Mouse (Mus musculus) forebrain, postnatal 0 days (tissue): Measurements from ENCODE around the gene Stk11ip. TPM values are rescaled to one million over a fixed set of nuclear protein-coding genes. Genes with fewer than 3 reads are reported as not detected.

Experiments
- ATAC-seq: fragments of 200-750 bp; cut with Nextera tagmentation; 2 replicates; pipeline ENCODE4 v1.8.0; 2017; ENCODE audit warnings: mild to moderate bottlenecking, moderate library complexity
- DNase-seq: peaks from one replicate; pipeline ENCODE4 v3.0.0-alpha.2; 2015
- H3K27ac ChIP-seq: fragments of 300-500 bp; sonication (generic); 2 replicates; pipeline ENCODE4 v1.5.1; 2014; ENCODE audit warnings: low read depth, mild to moderate bottlenecking, antibody characterized with exemption, low read length, moderate library complexity, mixed read lengths
- H3K27me3 ChIP-seq: fragments of 300-500 bp; sonication (generic); 2 replicates; pipeline ENCODE4 v1.6.1; 2014; ENCODE audit warnings: mild to moderate bottlenecking, low read length, mixed read lengths; ENCODE audit not compliant: insufficient read depth
- H3K36me3 ChIP-seq: fragments of 300-500 bp; sonication (generic); 2 replicates; pipeline ENCODE4 v1.6.1; 2014; ENCODE audit warnings: mild to moderate bottlenecking, moderate library complexity; ENCODE audit not compliant: insufficient read depth
- H3K4me1 ChIP-seq: fragments of 300-500 bp; sonication (generic); 2 replicates; pipeline ENCODE4 v1.6.1; 2014; ENCODE audit warnings: antibody characterized with exemption; ENCODE audit not compliant: insufficient read depth
- H3K4me2 ChIP-seq: fragments of 300-500 bp; sonication (generic); 2 replicates; pipeline ENCODE4 v1.6.1; 2014; ENCODE audit warnings: low read depth, mild to moderate bottlenecking, moderate library complexity
- H3K4me3 ChIP-seq: fragments of 300-500 bp; sonication (generic); 2 replicates; pipeline ENCODE4 v1.5.1; 2014; ENCODE audit warnings: low read depth, low read length, mixed read lengths
- H3K9ac ChIP-seq: fragments of 300-500 bp; sonication (generic); 2 replicates; pipeline ENCODE4 v1.6.1; 2014; ENCODE audit warnings: mild to moderate bottlenecking
- H3K9me3 ChIP-seq: fragments of 300-500 bp; sonication (generic); 2 replicates; pipeline ENCODE4 v1.6.1; 2016; ENCODE audit warnings: low read length
- CTCF ChIP-seq: sonication (generic); IDR thresholded peaks from 2 replicates; pipeline ENCODE4 v1.5.1; 2016; ENCODE audit warnings: antibody characterized with exemption, control low read depth, low read depth
- WGBS: fragments of 180-500 bp; shearing (Covaris S2); extraction: QIAGEN DNeasy Blood & Tissue Kit; methylation state at CpG from one replicate; pipeline ENCODE4 v1.1.7; 2014; 5-methylcytosine and 5-hydroxymethylcytosine counted together
- polyA plus RNA-seq: library from polyadenylated mRNA; unstranded; fragments of >200 nt; fragmentation: Nextera tagmentation; extraction: Ambion mirVana; gene quantifications from 2 replicates; pipeline ENCODE4 v1.2.1, GENCODE M21; 2015
- total RNA-seq: library from RNA; depleted of rRNA; stranded (reverse); fragments of >200 nt; gene quantifications from 2 replicates; pipeline ENCODE4 v1.2.3, GENCODE M21; 2014

Gene Stk11ip
- total and polyA plus RNA-seq, 2 experiments from 2014 or later: 14.3 to 34.7 TPM

DNA sequence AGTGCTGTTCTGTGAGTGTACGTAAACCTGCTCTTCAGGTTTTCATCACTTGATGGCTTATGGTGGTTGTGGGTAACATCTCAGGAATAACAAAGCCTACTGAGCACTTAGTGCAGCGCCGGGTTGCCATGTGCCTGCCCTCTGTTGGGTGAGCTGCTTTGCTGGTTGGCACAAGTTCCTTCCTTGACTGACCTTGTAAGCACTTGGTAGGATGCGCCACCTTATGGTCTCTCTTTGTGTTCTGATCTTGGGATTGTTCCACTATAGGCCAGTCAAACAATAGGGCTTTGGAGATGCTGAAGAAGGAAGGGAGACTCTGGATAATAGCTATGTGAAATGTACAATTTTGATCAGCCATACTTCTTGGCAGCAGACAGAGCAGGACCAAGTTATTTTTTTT is 9.2 kb downstream of the Stk11ip start:
- Histone ChIP-seq H3K36me3 (peaks cover 67% of the 10 kb centered on the region), H3K4me3 (no peak overlapping the region), H3K9ac (no peak overlapping the region), H3K4me2 (no peak overlapping the region), H3K9me3 (no peaks in the 10 kb centered on the region), H3K4me1 (no peaks in the 10 kb centered on the region), H3K27ac (no peak overlapping the region), H3K27me3 (no peaks in the 10 kb centered on the region)
- DNase-seq: no peak
- no peak for TF ChIP-seq CTCF
- 77% methylated on average over 4 of the region's 4 CpGs for WGBS
- ATAC-seq: no peak

DNA sequence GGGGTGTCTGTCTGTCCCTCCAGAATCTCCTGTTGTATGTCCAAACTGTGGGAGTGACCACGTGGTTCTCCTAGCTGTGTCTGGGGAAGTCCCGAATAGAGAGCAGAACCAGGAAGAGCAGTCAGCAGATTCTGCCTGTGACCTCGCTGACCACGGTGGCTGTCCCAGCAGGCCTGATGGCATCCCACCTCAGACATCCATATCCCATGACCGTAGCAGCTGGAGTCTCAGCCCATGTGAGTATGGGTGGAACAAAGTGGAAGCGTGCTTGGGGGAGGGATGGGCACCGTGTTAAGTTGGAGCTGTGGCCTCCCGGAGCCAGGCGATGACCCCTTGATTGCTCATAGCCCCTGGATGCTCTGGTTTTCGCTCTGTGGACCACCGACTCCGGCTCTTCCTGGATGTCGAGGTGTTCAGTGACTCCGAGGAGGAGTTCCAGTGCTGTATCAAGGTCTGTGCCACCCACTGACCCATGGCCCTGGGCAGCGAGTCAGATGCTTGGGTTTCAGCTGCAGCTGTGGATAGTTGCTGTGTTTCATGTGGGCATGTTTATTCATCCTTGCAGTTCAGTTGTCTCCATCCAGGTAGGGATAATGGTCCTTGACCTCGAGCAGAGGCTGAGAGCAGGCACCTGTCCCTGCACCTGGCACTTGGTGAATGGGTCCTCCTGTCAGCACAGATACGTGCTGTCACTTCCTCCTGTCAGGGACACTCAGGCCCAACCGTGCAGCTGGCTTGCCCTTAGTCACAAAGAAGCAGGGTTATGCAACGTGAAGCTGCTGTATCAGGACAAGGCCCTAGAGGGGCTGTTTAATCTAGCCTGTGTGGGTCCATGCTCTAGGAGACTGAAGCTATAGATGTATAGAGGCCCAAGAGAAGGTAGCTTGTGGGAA is 11.2 kb downstream of the Stk11ip start:
- WGBS: 94% methylated on average over 19 of the region's 19 CpGs
- ATAC-seq: no peak
- H3K36me3 ChIP-seq: peaks cover 61% of the 10 kb centered on the region

DNA sequence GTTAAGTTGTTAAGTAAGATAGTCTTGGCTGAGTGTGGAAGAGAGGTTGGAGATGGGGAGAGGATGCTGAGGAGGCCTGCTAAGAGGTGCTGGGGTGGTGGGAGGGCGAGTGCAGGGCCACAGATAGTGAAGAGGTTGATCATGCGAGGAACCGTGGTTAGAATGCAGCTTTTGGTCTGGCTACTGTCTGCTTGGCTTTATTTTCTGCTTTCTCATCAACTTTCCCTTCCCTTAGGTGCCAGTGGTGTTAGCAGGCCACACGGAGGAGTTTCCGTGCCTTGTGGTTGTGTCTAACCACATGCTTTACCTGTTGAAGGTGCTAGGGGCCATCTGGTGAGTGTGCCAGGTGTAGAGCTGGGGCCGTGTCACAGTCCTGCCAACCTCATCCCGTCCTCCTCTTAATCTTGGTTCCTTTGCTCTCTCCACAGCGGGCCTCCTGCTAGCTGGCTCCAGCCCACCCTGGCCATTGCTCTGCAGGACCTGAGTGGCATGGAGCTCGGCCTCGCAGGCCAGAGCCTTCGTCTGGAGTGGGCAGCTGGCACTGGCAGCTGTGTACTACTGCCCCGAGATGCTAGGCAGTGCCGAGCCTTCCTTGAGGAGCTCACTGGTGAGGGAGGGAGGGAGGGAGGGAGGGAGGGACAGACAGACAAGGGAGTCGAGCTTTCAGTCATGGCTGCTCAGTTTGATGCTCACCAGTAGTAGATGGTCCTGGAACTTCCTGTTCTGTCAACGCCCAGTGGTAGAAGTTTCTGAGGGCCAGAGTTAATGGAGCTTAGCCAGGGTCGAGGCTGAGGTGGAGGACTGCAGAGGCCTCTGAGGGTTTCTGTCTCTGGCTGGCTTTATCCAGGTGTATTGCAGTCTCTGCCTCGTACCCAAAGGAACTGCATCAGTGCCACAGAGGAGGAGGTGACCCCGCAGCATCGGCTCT is 12.3 kb downstream of the Stk11ip start:
- ATAC-seq: no peak
- no peak overlapping the region for H3K4me2 ChIP-seq
- H3K9ac ChIP-seq: no peak overlapping the region
- no peak overlapping the region for H3K27ac ChIP-seq
- TF ChIP-seq CTCF: no peak
- WGBS: 90% methylated on average over 19 of the region's 19 CpGs
- H3K4me3 ChIP-seq: no peak overlapping the region
- peaks cover 52% of the 10 kb centered on the region for H3K36me3 ChIP-seq
- no peaks in the 10 kb centered on the region for H3K9me3 ChIP-seq
- no peaks in the 10 kb centered on the region for H3K27me3 ChIP-seq
- no peak for DNase-seq
- no peaks in the 10 kb centered on the region for H3K4me1 ChIP-seq

More for the DNA sequence above, 11.2 kb downstream of the Stk11ip start:
- no peak for TF ChIP-seq CTCF
- DNase-seq: no peak
- Histone ChIP-seq H3K9me3 (no peaks in the 10 kb centered on the region), H3K4me1 (no peaks in the 10 kb centered on the region), H3K4me3 (no peak overlapping the region), H3K27ac (no peak overlapping the region), H3K27me3 (no peaks in the 10 kb centered on the region), H3K4me2 (no peak overlapping the region), H3K9ac (no peak overlapping the region)

DNA sequence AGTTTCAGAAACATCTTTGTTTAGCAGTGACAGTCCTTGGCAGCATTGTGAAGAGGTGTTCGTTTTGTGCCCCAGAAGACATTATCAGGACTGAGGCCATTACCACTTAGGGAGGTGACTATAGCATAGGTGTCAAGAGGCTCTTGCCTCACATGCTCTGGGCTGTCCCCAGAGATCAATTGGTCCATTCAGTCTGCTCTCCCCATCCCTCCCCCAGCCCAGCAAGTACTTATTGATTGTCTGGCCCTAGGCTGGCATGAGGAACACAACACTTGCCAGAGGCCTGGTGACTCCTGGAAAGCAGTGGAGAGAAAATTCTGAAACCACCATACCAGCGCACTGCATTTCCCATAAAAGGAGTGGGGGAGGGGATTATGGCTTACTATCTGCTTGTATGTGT is 16.3 kb downstream of the Stk11ip start:
- DNase-seq: no peak
- Histone ChIP-seq H3K4me3 (no peak overlapping the region), H3K4me1 (no peaks in the 10 kb centered on the region), H3K27ac (no peak overlapping the region), H3K27me3 (no peaks in the 10 kb centered on the region), H3K9ac (no peak overlapping the region), H3K36me3 (peaks cover 34% of the 10 kb centered on the region), H3K4me2 (no peak overlapping the region), H3K9me3 (no peaks in the 10 kb centered on the region)
- WGBS: 83% methylated on average over 2 of the region's 2 CpGs
- no peak for TF ChIP-seq CTCF
- ATAC-seq: no peak

DNA sequence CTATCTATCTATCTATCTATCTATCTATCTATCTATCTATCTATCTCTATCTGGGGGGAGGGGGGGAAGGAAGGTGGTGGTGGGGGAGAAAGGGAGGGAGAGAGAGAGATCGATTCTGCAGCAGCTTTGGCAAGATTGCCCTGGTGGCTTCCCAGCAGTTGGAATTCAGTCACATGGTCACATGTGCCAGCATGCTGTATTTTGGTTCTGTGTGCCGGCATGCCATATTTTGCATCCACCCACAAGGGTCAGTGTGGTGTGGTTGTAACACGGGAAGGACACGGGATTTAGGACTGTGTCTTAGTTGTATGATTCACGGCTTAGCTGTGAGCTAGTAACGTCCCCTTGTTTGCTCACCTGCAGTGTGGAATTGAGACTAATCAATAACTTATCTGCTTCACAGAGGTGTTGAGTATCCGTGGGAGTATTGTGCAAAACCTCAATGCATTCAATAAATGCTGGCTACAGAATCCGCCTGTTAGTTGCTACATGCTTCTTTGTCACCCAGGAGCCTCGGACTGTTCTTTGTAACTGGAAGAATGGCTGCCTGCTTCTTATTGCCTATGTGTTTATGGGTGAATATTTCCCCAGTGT is 17.4 kb downstream of the Stk11ip start:
- no peak for ATAC-seq
- H3K4me3 ChIP-seq: no peak overlapping the region
- no peak overlapping the region for H3K9ac ChIP-seq
- 0 out of 2 replicates have a peak, but pooled peaks cover 3% of the 10 kb centered on the region for H3K9me3 ChIP-seq
- H3K36me3 ChIP-seq: peaks cover 29% of the 10 kb centered on the region
- H3K4me2 ChIP-seq: no peak overlapping the region
- H3K27ac ChIP-seq: no peak overlapping the region
- no peak for DNase-seq
- TF ChIP-seq CTCF: no peak
- no peaks in the 10 kb centered on the region for H3K27me3 ChIP-seq
- H3K4me1 ChIP-seq: no peaks in the 10 kb centered on the region
- 79% methylated on average over 9 of the region's 9 CpGs for WGBS

DNA sequence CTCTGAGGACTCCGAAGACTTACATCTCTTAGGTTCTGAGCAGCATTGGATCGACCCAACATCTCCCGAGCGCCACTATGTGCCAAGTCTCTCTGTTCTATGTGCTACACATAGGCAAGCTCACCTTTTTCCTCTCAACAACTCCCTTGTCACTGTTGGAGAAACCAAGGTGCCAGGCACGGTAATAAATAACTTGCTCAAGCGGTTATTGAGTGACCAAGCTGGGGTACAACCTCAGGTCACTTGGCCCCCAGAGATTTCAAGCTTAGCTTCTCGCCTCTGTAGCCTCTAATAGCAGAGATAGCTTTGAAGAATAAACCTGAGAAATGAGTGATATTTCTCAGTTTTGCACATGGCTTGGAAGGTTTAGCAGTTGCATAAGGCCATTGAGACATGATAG is 20.2 kb downstream of the Stk11ip start:
- DNase-seq: no peak
- 98% methylated on average over 7 of the region's 7 CpGs for WGBS
- no peak for ATAC-seq

More for the DNA sequence above, 20.2 kb downstream of the Stk11ip start:
- no peak for TF ChIP-seq CTCF
- Histone ChIP-seq H3K27ac (no peak overlapping the region), H3K4me2 (no peak overlapping the region), H3K9ac (no peak overlapping the region), H3K36me3 (0 out of 2 replicates have a peak, but pooled peaks cover 6% of the 10 kb centered on the region), H3K27me3 (no peaks in the 10 kb centered on the region), H3K9me3 (0 out of 2 replicates have a peak, but pooled peaks cover 3% of the 10 kb centered on the region), H3K4me1 (peaks cover 6% of the 10 kb centered on the region; the same call in 1 of the 2 replicates), H3K4me3 (no peak overlapping the region)
